Mouse (Mus musculus): ENCODE measurements around the gene Gm21970. TPM values are rescaled to one million over a fixed set of nuclear protein-coding genes. Genes with fewer than 3 reads are reported as not detected.
A peak's percentile ranks its signal among the peaks of the same experiment; 100 is the strongest.
"Not testable (repeated sequence)": the region's sequence is repeated elsewhere in the genome, so short reads cannot be mapped to it uniquely, and the experiment has no call there.

Gm21970 gene
- polyA plus RNA-seq, 2 experiments: 0.04 TPM; not detected in 1

GRCm38 (mm10) chr16:91433329-91433933 lies 41.9 kb downstream of the Gm21970 start:
- TF ChIP-seq EP300 (IDR thresholded peaks at IDR 0.05; ENCODE audit: low read depth): no peak
- no peak for TF ChIP-seq CTCF (IDR thresholded peaks at IDR 0.05; ENCODE audit: low read depth)
- Histone ChIP-seq H3K36me3 (replicated peaks; ENCODE audit: control insufficient read depth, insufficient read depth, low read depth) (no peaks in the 10 kb centered on the region), H3K4me3 (ENCODE audit: insufficient read depth in 1 of 2, low read depth in 2 of 2, low read length in 2 of 2) (no peak overlapping the region), H3K4me2 (ENCODE audit: low read depth) (peak overlapping the region; percentile 9; the same call in 1 of the 2 replicates), H3K9me3 (ENCODE audit: control insufficient read depth, low read length) (no peaks in the 10 kb centered on the region), H3K27ac (peak overlapping the region; percentile 51), H3K27me3 (ENCODE audit: control insufficient read depth, insufficient read depth, low read length) (no peaks in the 10 kb centered on the region), H3K9ac (replicated peaks) (peak overlapping the region; percentile 27; the same call in 1 of the 2 replicates), H3K4me1 (replicated peaks; ENCODE audit: control insufficient read depth in 2 of 2, insufficient read depth in 2 of 2, low read length in 1 of 2) (peaks cover 24 to 33% of the 10 kb centered on the region in 2 experiments)
- WGBS (ENCODE audit: insufficient replicate concordance): 23% methylated on average over 8 of the region's 8 CpGs
- DNase-seq (ENCODE audit: low read depth in 3 of 3, low spot score in 3 of 3): no peak
- ATAC-seq (ENCODE audit: insufficient read depth): peak; percentile 71

- H3K4me2 ChIP-seq (ENCODE audit: low read depth): no peak overlapping the region
These were observed 42.6 kb downstream of the Gm21970 start for GRCm38 (mm10) chr16:91434119-91434518.

GRCm38 (mm10) chr16:91438081-91438480 lies 46.6 kb downstream of the Gm21970 start:
- Histone ChIP-seq H3K4me2 (ENCODE audit: low read depth) (no peak overlapping the region), H3K27ac (peak overlapping the region; percentile 61), H3K36me3 (replicated peaks; ENCODE audit: control insufficient read depth, insufficient read depth, low read depth) (no peaks in the 10 kb centered on the region), H3K4me1 (replicated peaks; ENCODE audit: control insufficient read depth in 2 of 2, insufficient read depth in 2 of 2, low read length in 1 of 2) (peaks cover 47 to 67% of the 10 kb centered on the region in 2 experiments), H3K9me3 (ENCODE audit: control insufficient read depth, low read length) (no peaks in the 10 kb centered on the region), H3K4me3 (ENCODE audit: insufficient read depth in 1 of 2, low read depth in 2 of 2, low read length in 2 of 2) (no peak overlapping the region), H3K27me3 (ENCODE audit: control insufficient read depth, insufficient read depth, low read length) (no peaks in the 10 kb centered on the region), H3K9ac (replicated peaks) (no peak overlapping the region)
- TF ChIP-seq CTCF (IDR thresholded peaks at IDR 0.05; ENCODE audit: low read depth) (no peak), EP300 (IDR thresholded peaks at IDR 0.05; ENCODE audit: low read depth) (no peak)
- 41% methylated on average over 3 of the region's 3 CpGs for WGBS (ENCODE audit: insufficient replicate concordance)
- ATAC-seq (ENCODE audit: insufficient read depth) (no peak), DNase-seq (ENCODE audit: low read depth in 3 of 3, low spot score in 3 of 3) (no peak)

More at GRCm38 (mm10) chr16:91434119-91434518, 42.6 kb downstream of the Gm21970 start:
- H3K4me1 ChIP-seq (replicated peaks; ENCODE audit: control insufficient read depth in 2 of 2, insufficient read depth in 2 of 2, low read length in 1 of 2): peaks cover 24 to 40% of the 10 kb centered on the region in 2 experiments
- ATAC-seq (ENCODE audit: insufficient read depth) (no peak), DNase-seq (ENCODE audit: low read depth in 3 of 3, low spot score in 3 of 3) (no peak)
- H3K9me3 ChIP-seq (ENCODE audit: control insufficient read depth, low read length): no peaks in the 10 kb centered on the region
- TF ChIP-seq CTCF (IDR thresholded peaks at IDR 0.05; ENCODE audit: low read depth) (no peak), EP300 (IDR thresholded peaks at IDR 0.05; ENCODE audit: low read depth) (no peak)
- H3K27me3 ChIP-seq (ENCODE audit: control insufficient read depth, insufficient read depth, low read length): no peaks in the 10 kb centered on the region
- H3K4me3 ChIP-seq (ENCODE audit: insufficient read depth in 1 of 2, low read depth in 2 of 2, low read length in 2 of 2): no peak overlapping the region
- H3K9ac ChIP-seq (replicated peaks): no peak overlapping the region; the same call in 1 of the 2 replicates
- no peaks in the 10 kb centered on the region for H3K36me3 ChIP-seq (replicated peaks; ENCODE audit: control insufficient read depth, insufficient read depth, low read depth)
- H3K27ac ChIP-seq: peak overlapping the region; percentile 51; the same call in 1 of the 2 replicates
- 43% methylated on average over 3 of the region's 3 CpGs for WGBS (ENCODE audit: insufficient replicate concordance)

GRCm38 (mm10) chr16:91438599-91438998 lies 47.1 kb downstream of the Gm21970 start:
- TF ChIP-seq EP300 (IDR thresholded peaks at IDR 0.05; ENCODE audit: low read depth): peak; percentile 45
- 97% methylated on average over 1 of the region's 1 CpGs for WGBS (ENCODE audit: insufficient replicate concordance)
- H3K27me3 ChIP-seq (ENCODE audit: control insufficient read depth, insufficient read depth, low read length); H3K4me3 ChIP-seq (ENCODE audit: insufficient read depth in 1 of 2, low read depth in 2 of 2, low read length in 2 of 2); H3K9me3 ChIP-seq (ENCODE audit: control insufficient read depth, low read length); ATAC-seq (ENCODE audit: insufficient read depth); DNase-seq (ENCODE audit: low read depth in 3 of 3, low spot score in 3 of 3); H3K36me3 ChIP-seq (replicated peaks; ENCODE audit: control insufficient read depth, insufficient read depth, low read depth); H3K4me2 ChIP-seq (ENCODE audit: low read depth): not testable (repeated sequence)
- peaks cover 46 to 67% of the 10 kb centered on the region in 2 experiments for H3K4me1 ChIP-seq (replicated peaks; ENCODE audit: control insufficient read depth in 2 of 2, insufficient read depth in 2 of 2, low read length in 1 of 2)
- 0 out of 2 replicates have a peak overlapping the region, but pooled peaks have one; percentile 5 for H3K9ac ChIP-seq (replicated peaks)
- H3K27ac ChIP-seq: peak overlapping the region; percentile 61

GRCm38 (mm10) chr16:91441366-91441765 lies 49.8 kb downstream of the Gm21970 start:
- peak; percentile 88 for ATAC-seq (ENCODE audit: insufficient read depth)
- Histone ChIP-seq H3K4me1 (replicated peaks; ENCODE audit: control insufficient read depth in 2 of 2, insufficient read depth in 2 of 2, low read length in 1 of 2) (peaks cover 42 to 67% of the 10 kb centered on the region in 2 experiments), H3K27ac (peak overlapping the region; percentile 98), H3K36me3 (replicated peaks; ENCODE audit: control insufficient read depth, insufficient read depth, low read depth) (no peaks in the 10 kb centered on the region), H3K4me3 (ENCODE audit: insufficient read depth in 1 of 2, low read depth in 2 of 2, low read length in 2 of 2) (peak overlapping the region; percentile 19 to 35; a peak in 2 of 4 replicates), H3K4me2 (ENCODE audit: low read depth) (peak overlapping the region; percentile 85), H3K9ac (replicated peaks) (peak overlapping the region; percentile 61), H3K9me3 (ENCODE audit: control insufficient read depth, low read length) (no peaks in the 10 kb centered on the region), H3K27me3 (ENCODE audit: control insufficient read depth, insufficient read depth, low read length) (no peaks in the 10 kb centered on the region)
- TF ChIP-seq EP300 (IDR thresholded peaks at IDR 0.05; ENCODE audit: low read depth) (peak; percentile 86), CTCF (IDR thresholded peaks at IDR 0.05; ENCODE audit: low read depth) (peak; percentile 73)
- DNase-seq (ENCODE audit: low read depth in 3 of 3, low spot score in 3 of 3): peak; percentile 95 to 96 (median 95)
- 5% methylated on average over 7 of the region's 7 CpGs for WGBS (ENCODE audit: insufficient replicate concordance)

Measured in liver, embryonic 14.5 days (tissue).